Mouse (Mus musculus) forebrain, postnatal 0 days (tissue): ENCODE measurements at regions not wholly inside any gene's neighbourhood (a gene's known extent, or its start where the extent isn't known, plus 50 kb on each side); places are given as distances from the start of the nearest gene placed in this dataset.

Experiments used
- ATAC-seq: fragments of 200-750 bp; cut with Nextera tagmentation; 2 replicates; pipeline ENCODE4 v1.8.0; 2017; ENCODE audit warnings: mild to moderate bottlenecking, moderate library complexity
- DNase-seq: peaks from one replicate; pipeline ENCODE4 v3.0.0-alpha.2; 2015
- H3K27ac ChIP-seq: fragments of 300-500 bp; sonication (generic); 2 replicates; pipeline ENCODE4 v1.5.1; 2014; ENCODE audit warnings: low read depth, mild to moderate bottlenecking, antibody characterized with exemption, low read length, moderate library complexity, mixed read lengths
- H3K27me3 ChIP-seq: fragments of 300-500 bp; sonication (generic); 2 replicates; pipeline ENCODE4 v1.6.1; 2014; ENCODE audit warnings: mild to moderate bottlenecking, low read length, mixed read lengths; ENCODE audit not compliant: insufficient read depth
- H3K36me3 ChIP-seq: fragments of 300-500 bp; sonication (generic); 2 replicates; pipeline ENCODE4 v1.6.1; 2014; ENCODE audit warnings: mild to moderate bottlenecking, moderate library complexity; ENCODE audit not compliant: insufficient read depth
- H3K4me1 ChIP-seq: fragments of 300-500 bp; sonication (generic); 2 replicates; pipeline ENCODE4 v1.6.1; 2014; ENCODE audit warnings: antibody characterized with exemption; ENCODE audit not compliant: insufficient read depth
- H3K4me2 ChIP-seq: fragments of 300-500 bp; sonication (generic); 2 replicates; pipeline ENCODE4 v1.6.1; 2014; ENCODE audit warnings: low read depth, mild to moderate bottlenecking, moderate library complexity
- H3K4me3 ChIP-seq: fragments of 300-500 bp; sonication (generic); 2 replicates; pipeline ENCODE4 v1.5.1; 2014; ENCODE audit warnings: low read depth, low read length, mixed read lengths
- H3K9ac ChIP-seq: fragments of 300-500 bp; sonication (generic); 2 replicates; pipeline ENCODE4 v1.6.1; 2014; ENCODE audit warnings: mild to moderate bottlenecking
- H3K9me3 ChIP-seq: fragments of 300-500 bp; sonication (generic); 2 replicates; pipeline ENCODE4 v1.6.1; 2016; ENCODE audit warnings: low read length
- CTCF ChIP-seq: sonication (generic); IDR thresholded peaks from 2 replicates; pipeline ENCODE4 v1.5.1; 2016; ENCODE audit warnings: antibody characterized with exemption, control low read depth, low read depth
- WGBS: fragments of 180-500 bp; shearing (Covaris S2); extraction: QIAGEN DNeasy Blood & Tissue Kit; methylation state at CpG from one replicate; pipeline ENCODE4 v1.1.7; 2014; 5-methylcytosine and 5-hydroxymethylcytosine counted together

DNA sequence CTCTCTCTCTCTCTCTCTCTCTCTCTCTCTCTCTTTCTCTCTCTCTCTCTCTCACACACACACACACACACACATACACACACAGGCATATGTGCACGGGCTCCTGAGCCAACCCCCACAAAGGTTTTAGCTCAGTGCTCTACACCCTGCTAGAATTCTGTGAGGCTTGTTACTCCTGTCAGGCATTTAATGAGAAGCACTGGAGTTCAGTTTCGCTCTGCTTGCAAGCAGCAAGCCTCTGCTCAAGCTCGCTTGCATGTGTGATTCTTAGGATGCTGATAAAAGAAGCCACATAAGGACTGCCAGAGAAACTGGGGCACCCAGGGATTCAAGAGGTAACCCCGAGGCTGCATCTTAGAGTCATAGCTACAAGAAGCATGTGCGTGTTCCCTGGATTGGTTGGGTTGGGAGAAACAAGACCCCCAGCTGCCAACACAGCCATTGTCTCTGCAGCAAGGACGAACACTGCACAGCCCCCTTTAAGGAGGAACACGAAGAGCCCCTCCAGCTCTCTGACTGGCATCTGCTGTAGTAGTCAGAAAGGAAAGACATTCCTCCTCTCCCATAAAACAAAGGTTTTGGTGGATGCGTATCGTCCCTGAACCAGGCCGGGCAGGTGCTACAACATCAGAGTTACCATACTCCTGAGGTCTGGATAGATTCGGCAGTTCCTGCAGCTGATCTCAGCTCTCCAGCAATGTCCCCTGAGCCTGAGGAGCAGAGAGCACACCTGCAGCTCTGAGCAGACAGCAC lies 62.4 kb upstream of the Cdh4 start:
- Histone ChIP-seq H3K4me2 (no peak overlapping the region), H3K36me3 (no peaks in the 10 kb centered on the region), H3K9me3 (no peaks in the 10 kb centered on the region), H3K4me3 (no peak overlapping the region), H3K9ac (peak overlapping the region; percentile 10; the same call in 1 of the 2 replicates), H3K4me1 (peaks cover 10% of the 10 kb centered on the region), H3K27ac (peak overlapping the region; percentile 45; the same call in 1 of the 2 replicates), H3K27me3 (no peaks in the 10 kb centered on the region)
- peak; percentile 89 for ATAC-seq
- WGBS, result 36% methylated on average over 11 of the region's 11 CpGs
- TF ChIP-seq CTCF, result no peak
- DNase-seq, result peak; percentile 71

DNA sequence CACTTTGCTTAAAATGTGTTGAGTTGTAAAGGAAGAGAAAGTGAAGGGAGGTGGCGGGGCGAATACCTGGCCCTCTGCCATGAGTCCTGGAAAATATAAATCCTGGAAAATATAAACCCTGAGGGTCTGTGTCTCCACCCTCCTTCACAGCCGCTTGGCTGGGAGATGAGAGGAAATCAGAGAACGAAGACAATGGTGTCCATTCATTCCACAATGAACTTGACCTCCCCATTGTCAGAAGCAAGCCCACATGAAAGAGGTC lies 61.9 kb upstream of the Cdh4 start:
- no peak for TF ChIP-seq CTCF
- Histone ChIP-seq H3K4me3 (no peak overlapping the region), H3K27me3 (no peaks in the 10 kb centered on the region), H3K4me1 (peaks cover 10% of the 10 kb centered on the region), H3K36me3 (no peaks in the 10 kb centered on the region), H3K27ac (no peak overlapping the region), H3K4me2 (no peak overlapping the region), H3K9ac (no peak overlapping the region), H3K9me3 (no peaks in the 10 kb centered on the region)
- WGBS, result 60% methylated on average over 4 of the region's 4 CpGs
- DNase-seq, result no peak
- no peak for ATAC-seq

- Histone ChIP-seq H3K9ac (no peak overlapping the region), H3K27ac (no peak overlapping the region), H3K4me1 (peaks cover 10% of the 10 kb centered on the region), H3K27me3 (no peaks in the 10 kb centered on the region), H3K36me3 (no peaks in the 10 kb centered on the region), H3K4me3 (no peak overlapping the region), H3K9me3 (no peaks in the 10 kb centered on the region), H3K4me2 (no peak overlapping the region)
- 90% methylated on average over 3 of the region's 3 CpGs for WGBS
- TF ChIP-seq CTCF, result no peak; the same call in 1 of the 2 replicates
- ATAC-seq (no peak), DNase-seq (no peak)
Measured at GRCm38 (mm10) chr2:179381916-179382315, 60.3 kb upstream of the Cdh4 start.

DNA sequence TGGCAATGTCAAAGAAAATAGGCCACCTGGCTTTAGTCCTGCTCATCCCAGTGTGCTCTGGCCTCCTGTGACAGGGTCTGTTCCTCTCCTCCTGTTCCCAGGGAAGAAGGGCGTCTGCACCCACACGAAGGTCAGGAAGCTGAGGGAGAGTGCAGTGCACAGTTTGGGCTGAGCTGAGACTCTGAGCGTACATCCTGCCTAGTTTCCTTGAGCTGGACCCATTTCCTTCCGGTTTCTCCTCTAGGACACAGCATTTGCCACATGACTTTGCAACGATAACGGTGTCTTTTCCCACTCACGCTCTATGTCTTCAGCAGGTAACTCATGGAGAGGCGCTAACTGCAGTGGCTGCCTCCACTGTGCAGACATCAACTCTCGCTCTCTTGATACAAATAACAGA lies 59.6 kb upstream of the Cdh4 start:
- Histone ChIP-seq H3K27me3 (no peaks in the 10 kb centered on the region), H3K36me3 (no peaks in the 10 kb centered on the region), H3K9me3 (no peaks in the 10 kb centered on the region), H3K4me2 (no peak overlapping the region), H3K4me3 (no peak overlapping the region), H3K27ac (no peak overlapping the region), H3K9ac (no peak overlapping the region), H3K4me1 (peaks cover 10% of the 10 kb centered on the region)
- DNase-seq (no peak), ATAC-seq (no peak)
- WGBS, result 77% methylated on average over 9 of the region's 9 CpGs
- TF ChIP-seq CTCF, result no peak

GRCm38 (mm10) chr2:179386871-179387270 lies 55.4 kb upstream of the Cdh4 start:
- 79% methylated on average over 6 of the region's 6 CpGs for WGBS
- Histone ChIP-seq H3K4me3 (no peak overlapping the region), H3K9ac (no peak overlapping the region), H3K4me1 (0 out of 2 replicates have a peak, but pooled peaks cover 3% of the 10 kb centered on the region), H3K9me3 (no peaks in the 10 kb centered on the region), H3K27me3 (no peaks in the 10 kb centered on the region), H3K27ac (no peak overlapping the region), H3K36me3 (no peaks in the 10 kb centered on the region), H3K4me2 (no peak overlapping the region)
- ATAC-seq (no peak), DNase-seq (no peak)
- no peak for TF ChIP-seq CTCF

GRCm38 (mm10) chr2:179390486-179390885 lies 51.7 kb upstream of the Cdh4 start:
- Histone ChIP-seq H3K4me2 (no peak overlapping the region), H3K27ac (no peak overlapping the region), H3K36me3 (no peaks in the 10 kb centered on the region), H3K27me3 (no peaks in the 10 kb centered on the region), H3K9me3 (no peaks in the 10 kb centered on the region), H3K4me1 (0 out of 2 replicates have a peak, but pooled peaks cover 3% of the 10 kb centered on the region), H3K4me3 (no peak overlapping the region), H3K9ac (no peak overlapping the region)
- DNase-seq (no peak), ATAC-seq (peak; percentile 76)
- TF ChIP-seq CTCF, result no peak
- 62% methylated on average over 4 of the region's 4 CpGs for WGBS

DNA sequence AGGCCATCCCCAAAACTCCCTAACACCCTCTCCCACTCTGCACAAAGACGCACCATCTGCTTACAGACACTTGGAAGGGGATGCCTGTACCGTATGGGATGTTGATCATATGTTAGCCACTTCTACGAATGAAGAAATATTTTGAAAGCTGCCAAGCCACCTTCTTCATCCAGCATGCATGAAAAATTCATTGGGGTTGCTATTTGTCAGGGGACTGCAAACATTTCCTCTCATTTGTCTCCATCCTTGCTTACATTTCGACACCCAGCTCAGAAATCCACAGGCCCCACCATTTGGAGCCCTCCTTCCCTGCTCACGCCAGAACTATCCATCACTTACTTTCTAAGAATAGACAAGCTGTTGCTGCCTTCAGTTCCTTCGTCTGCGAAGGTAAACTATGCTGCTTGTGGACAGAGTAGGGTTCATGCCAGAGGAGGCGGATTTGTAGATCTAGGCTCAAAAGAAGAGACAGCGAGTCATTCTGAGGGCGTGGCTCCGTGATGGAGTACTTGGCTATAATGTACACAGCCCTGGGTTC lies 51.2 kb upstream of the Cdh4 start:
- DNase-seq (peak; percentile 77), ATAC-seq (peak; percentile 88)
- no peaks in the 10 kb centered on the region for H3K9me3 ChIP-seq
- H3K4me1 ChIP-seq, result 0 out of 2 replicates have a peak, but pooled peaks cover 3% of the 10 kb centered on the region
- 53% methylated on average over 11 of the region's 11 CpGs for WGBS
- H3K27me3 ChIP-seq, result no peaks in the 10 kb centered on the region
- H3K27ac ChIP-seq, result peak overlapping the region; percentile 3; the same call in 1 of the 2 replicates
- no peak for TF ChIP-seq CTCF
- no peak overlapping the region for H3K4me2 ChIP-seq
- H3K36me3 ChIP-seq, result no peaks in the 10 kb centered on the region
- no peak overlapping the region for H3K4me3 ChIP-seq
- H3K9ac ChIP-seq, result no peak overlapping the region
